Mouse (Mus musculus) lung, postnatal 0 days (tissue): ENCODE results near the gene Olfr695.
"Not testable (repeated sequence)": the region's sequence is repeated elsewhere in the genome, so short reads cannot be mapped to it uniquely, and the experiment has no call there.

Experiments used
- CTCF ChIP-seq: IDR thresholded peaks from 2 replicates; pipeline ENCODE4 v1.5.1; 2016; ENCODE audit warnings: antibody characterized with exemption, mild to moderate bottlenecking
- EP300 ChIP-seq: IDR thresholded peaks from 2 replicates; pipeline ENCODE4 v1.6.1; 2016; ENCODE audit warnings: antibody characterized with exemption, mild to moderate bottlenecking, control low read depth

- not testable (repeated sequence) for TF ChIP-seq CTCF, EP300
These were observed 8.5 kb downstream of the Olfr695 start for GRCm38 (mm10) chr7:106707705-106708104.
